Mouse (Mus musculus) megakaryocyte, embryonic 14.5 days (primary cell): ENCODE results near the gene 1810010D01Rik. TPM values are rescaled to one million over a fixed set of nuclear protein-coding genes. Genes with fewer than 3 reads are reported as not detected.

Source experiments
- H3K27me3 ChIP-seq: replicated peaks from 2 replicates; pipeline ENCODE3; 2012; ENCODE audit warnings: inconsistent platforms
- H3K36me3 ChIP-seq: replicated peaks from 2 replicates; pipeline ENCODE3; 2012; ENCODE audit warnings: low read length, inconsistent platforms, mixed read lengths
- H3K4me1 ChIP-seq: 2 replicates; pipeline ENCODE4 v1.6.1; 2012; ENCODE audit warnings: inconsistent platforms
- H3K4me3 ChIP-seq: replicated peaks from 2 replicates; pipeline ENCODE3; 2012; ENCODE audit warnings: moderate library complexity, mild to moderate bottlenecking, inconsistent platforms
- H3K9me3 ChIP-seq: 2 replicates; pipeline ENCODE4 v1.6.1; 2012; ENCODE audit warnings: inconsistent platforms
- FLI1 ChIP-seq: IDR thresholded peaks from 2 replicates; pipeline ENCODE4 v1.6.1; 2012; ENCODE audit warnings: low read length, inconsistent platforms, mixed read lengths
- GATA1 ChIP-seq: IDR thresholded peaks from 3 replicates; pipeline ENCODE4 v1.6.1; 2012; ENCODE audit warnings: mixed read lengths, low read length, inconsistent platforms, borderline replicate concordance
- polyA plus RNA-seq: library from polyadenylated mRNA; stranded (reverse); fragments of >175 nt; gene quantifications from 2 replicates; pipeline ENCODE4 v1.2.3, GENCODE M21; 2012; ENCODE audit warnings: low replicate concordance; ENCODE audit not compliant: insufficient read depth

Gene 1810010D01Rik
- polyA plus RNA-seq, 1 experiment = 1.3 TPM

- H3K4me1 ChIP-seq = peaks cover 57% of the 10 kb centered on the region
- H3K27me3 ChIP-seq = peaks cover 84% of the 10 kb centered on the region
Measured at GRCm38 (mm10) chr7:145197711-145198110, 10.2 kb downstream of the 1810010D01Rik start.

GRCm38 (mm10) chr7:145197042-145197441 lies 10.9 kb downstream of the 1810010D01Rik start:
- Histone ChIP-seq H3K27me3 (peaks cover 86% of the 10 kb centered on the region), H3K9me3 (peaks cover 11% of the 10 kb centered on the region), H3K4me3 (peak overlapping the region; percentile 14), H3K4me1 (peaks cover 64% of the 10 kb centered on the region), H3K36me3 (no peaks in the 10 kb centered on the region)
- TF ChIP-seq GATA1 = no peak
- no peak for TF ChIP-seq FLI1

More at GRCm38 (mm10) chr7:145197711-145198110, 10.2 kb downstream of the 1810010D01Rik start:
- no peaks in the 10 kb centered on the region for H3K36me3 ChIP-seq
- TF ChIP-seq FLI1 = no peak
- no peak for TF ChIP-seq GATA1
- no peak overlapping the region for H3K4me3 ChIP-seq
- H3K9me3 ChIP-seq = peaks cover 15% of the 10 kb centered on the region

- H3K4me3 ChIP-seq = no peak overlapping the region
- no peaks in the 10 kb centered on the region for H3K36me3 ChIP-seq
- peaks cover 4% of the 10 kb centered on the region for H3K9me3 ChIP-seq
- H3K4me1 ChIP-seq = peaks cover 71% of the 10 kb centered on the region
- peaks cover 86% of the 10 kb centered on the region for H3K27me3 ChIP-seq
- TF ChIP-seq GATA1 (no peak), FLI1 (no peak)
Measured at GRCm38 (mm10) chr7:145196340-145196739, 11.6 kb downstream of the 1810010D01Rik start.

GRCm38 (mm10) chr7:145195186-145195927 lies 12.6 kb downstream of the 1810010D01Rik start:
- Histone ChIP-seq H3K4me3 (peak overlapping the region; percentile 70), H3K36me3 (no peaks in the 10 kb centered on the region), H3K9me3 (no peaks in the 10 kb centered on the region), H3K4me1 (peaks cover 81% of the 10 kb centered on the region), H3K27me3 (peaks cover 92% of the 10 kb centered on the region)
- no peak for TF ChIP-seq FLI1
- no peak for TF ChIP-seq GATA1

GRCm38 (mm10) chr7:145194455-145195161 lies 13.3 kb downstream of the 1810010D01Rik start:
- Histone ChIP-seq H3K36me3 (no peaks in the 10 kb centered on the region), H3K4me3 (peak overlapping the region; percentile 59), H3K4me1 (peaks cover 81% of the 10 kb centered on the region), H3K27me3 (peaks cover 92% of the 10 kb centered on the region), H3K9me3 (no peaks in the 10 kb centered on the region)
- TF ChIP-seq GATA1 = no peak

GRCm38 (mm10) chr7:145192836-145193235 lies 15.1 kb downstream of the 1810010D01Rik start:
- Histone ChIP-seq H3K4me3 (peak overlapping the region; percentile 64), H3K4me1 (peaks cover 75% of the 10 kb centered on the region), H3K27me3 (peaks cover 87% of the 10 kb centered on the region), H3K36me3 (no peaks in the 10 kb centered on the region), H3K9me3 (no peaks in the 10 kb centered on the region)
- TF ChIP-seq FLI1 (no peak), GATA1 (no peak)

GRCm38 (mm10) chr7:145190520-145190919 lies 17.4 kb downstream of the 1810010D01Rik start:
- Histone ChIP-seq H3K36me3 (no peaks in the 10 kb centered on the region), H3K9me3 (no peaks in the 10 kb centered on the region), H3K4me3 (no peak overlapping the region), H3K27me3 (peaks cover 88% of the 10 kb centered on the region), H3K4me1 (peaks cover 59% of the 10 kb centered on the region)
- TF ChIP-seq FLI1 = no peak
- TF ChIP-seq GATA1 = no peak

- Histone ChIP-seq H3K27me3 (peaks cover 87% of the 10 kb centered on the region), H3K9me3 (no peaks in the 10 kb centered on the region), H3K4me1 (peaks cover 47% of the 10 kb centered on the region), H3K36me3 (no peaks in the 10 kb centered on the region), H3K4me3 (no peak overlapping the region)
- TF ChIP-seq FLI1 (no peak), GATA1 (no peak)
Measured at GRCm38 (mm10) chr7:145189342-145189741, 18.6 kb downstream of the 1810010D01Rik start.

- Histone ChIP-seq H3K4me3 (no peak overlapping the region), H3K9me3 (no peaks in the 10 kb centered on the region), H3K27me3 (peaks cover 86% of the 10 kb centered on the region), H3K36me3 (no peaks in the 10 kb centered on the region), H3K4me1 (peaks cover 32% of the 10 kb centered on the region)
- TF ChIP-seq FLI1 (no peak), GATA1 (no peak)
Measured at GRCm38 (mm10) chr7:145187802-145188201, 20.1 kb downstream of the 1810010D01Rik start.

- Histone ChIP-seq H3K4me1 (peaks cover 1% of the 10 kb centered on the region; the same call in 1 of the 2 replicates), H3K36me3 (no peaks in the 10 kb centered on the region), H3K27me3 (peaks cover 94% of the 10 kb centered on the region), H3K9me3 (no peaks in the 10 kb centered on the region), H3K4me3 (no peak overlapping the region)
- no peak for TF ChIP-seq FLI1
- no peak for TF ChIP-seq GATA1
Measured at GRCm38 (mm10) chr7:145182388-145182787, 25.5 kb downstream of the 1810010D01Rik start.
